Mouse (Mus musculus) monocyte, adult 5-6 weeks (primary cell): ENCODE measurements around the gene Tlk2. TPM values are rescaled to one million over a fixed set of nuclear protein-coding genes. Genes with fewer than 3 reads are reported as not detected.
A peak's percentile ranks its signal among the peaks of the same experiment; 100 is the strongest.

Source experiments
- ATAC-seq: fragments of 153-309, 156-312 bp; replicated peaks from 2 replicates; pipeline ENCODE4 v1.8.0; 2017; ENCODE audit warnings: mild to moderate bottlenecking; ENCODE audit not compliant: low TSS enrichment, insufficient number of reproducible peaks, severe bottlenecking, poor library complexity, low FRiP score
- total RNA-seq: library from RNA; stranded (forward); fragments of 200-1000, 200-491, 200-594 nt; gene quantifications from 3 replicates; pipeline ENCODE4 v1.2.3, GENCODE M21; 2017

The Tlk2 gene
- total RNA-seq, 1 experiment from 2014 or later, result 121 TPM

- ATAC-seq, result no peak
Measured at GRCm38 (mm10) chr11:105158047-105158446, 20.6 kb upstream of the Tlk2 start.

GRCm38 (mm10) chr11:105159673-105160360 is 18.8 kb upstream of the Tlk2 start:
- no peak for ATAC-seq

- ATAC-seq, result no peak
Measured at GRCm38 (mm10) chr11:105161411-105161810, 17.2 kb upstream of the Tlk2 start.

GRCm38 (mm10) chr11:105164516-105165510 is 13.8 kb upstream of the Tlk2 start:
- no peak for ATAC-seq

GRCm38 (mm10) chr11:105166780-105167179 is 11.8 kb upstream of the Tlk2 start:
- ATAC-seq, result no peak

- ATAC-seq, result no peak
Measured at GRCm38 (mm10) chr11:105179523-105179922, 916 bp downstream of the Tlk2 start.

GRCm38 (mm10) chr11:105180471-105181091 is 2.0 kb downstream of the Tlk2 start:
- ATAC-seq, result peak; percentile 24; the same call in 1 of the 2 replicates

- ATAC-seq, result peak; percentile 70
Measured at GRCm38 (mm10) chr11:105181126-105181637, 2.6 kb downstream of the Tlk2 start.

- ATAC-seq, result no peak
Measured at GRCm38 (mm10) chr11:105181689-105182460, 3.3 kb downstream of the Tlk2 start.

GRCm38 (mm10) chr11:105182461-105182855 is 3.9 kb downstream of the Tlk2 start:
- no peak for ATAC-seq

GRCm38 (mm10) chr11:105184678-105185077 is 6.1 kb downstream of the Tlk2 start:
- ATAC-seq, result no peak

- no peak for ATAC-seq
Measured at GRCm38 (mm10) chr11:105192186-105192585, 13.6 kb downstream of the Tlk2 start.

- no peak for ATAC-seq
Measured at GRCm38 (mm10) chr11:105196893-105197662, 18.5 kb downstream of the Tlk2 start.

- ATAC-seq, result no peak
Measured at GRCm38 (mm10) chr11:105202403-105202802, 23.8 kb downstream of the Tlk2 start.

- no peak for ATAC-seq
Measured at GRCm38 (mm10) chr11:105210007-105210406, 31.4 kb downstream of the Tlk2 start.

GRCm38 (mm10) chr11:105214257-105214656 is 35.6 kb downstream of the Tlk2 start:
- ATAC-seq, result no peak

GRCm38 (mm10) chr11:105217771-105218170 is 39.2 kb downstream of the Tlk2 start:
- no peak for ATAC-seq

GRCm38 (mm10) chr11:105234501-105234900 is 55.9 kb downstream of the Tlk2 start:
- no peak for ATAC-seq
